Mouse (Mus musculus) stomach, postnatal 0 days (tissue): Measurements from ENCODE around the gene Tmem108. TPM values are rescaled to one million over a fixed set of nuclear protein-coding genes. Genes with fewer than 3 reads are reported as not detected.

Experiments
- ATAC-seq: fragments of 200-750 bp; cut with Nextera tagmentation; 2 replicates; pipeline ENCODE4 v1.8.0; 2017; ENCODE audit not compliant: low FRiP score, low TSS enrichment
- DNase-seq: peaks from one replicate; pipeline ENCODE4 v3.0.0-alpha.2; 2016; ENCODE audit warnings: low spot score
- H3K27ac ChIP-seq: fragments of 300-500 bp; sonication (generic); replicated peaks from 2 replicates; pipeline ENCODE4 v1.5.1; 2014; ENCODE audit warnings: mild to moderate bottlenecking, control low read depth
- H3K27me3 ChIP-seq: fragments of 300-500 bp; sonication (generic); 2 replicates; pipeline ENCODE4 v1.6.1; 2014; ENCODE audit warnings: low read length; ENCODE audit not compliant: control insufficient read depth, insufficient read depth
- H3K36me3 ChIP-seq: fragments of 300-500 bp; sonication (generic); 2 replicates; pipeline ENCODE4 v1.6.1; 2014; ENCODE audit warnings: low read length, mixed read lengths; ENCODE audit not compliant: control insufficient read depth, insufficient read depth
- H3K4me1 ChIP-seq: fragments of 300-500 bp; sonication (generic); replicated peaks from 2 replicates; pipeline ENCODE4 v1.6.1; 2014; ENCODE audit warnings: antibody characterized with exemption; ENCODE audit not compliant: control insufficient read depth, insufficient read depth
- H3K4me2 ChIP-seq: fragments of 300-500 bp; sonication (generic); replicated peaks from 2 replicates; pipeline ENCODE4 v1.6.1; 2014; ENCODE audit warnings: low read depth, mild to moderate bottlenecking, control low read depth, moderate library complexity
- H3K4me3 ChIP-seq: fragments of 300-500 bp; sonication (generic); 2 replicates; pipeline ENCODE4 v1.5.1; 2014; ENCODE audit warnings: low read depth, low read length, control low read depth
- H3K9ac ChIP-seq: fragments of 300-500 bp; sonication (generic); 2 replicates; pipeline ENCODE4 v1.6.1; 2014; ENCODE audit warnings: mild to moderate bottlenecking, low read length, control low read depth, mixed read lengths
- H3K9me3 ChIP-seq: fragments of 300-500 bp; sonication (generic); 2 replicates; pipeline ENCODE4 v1.6.1; 2016; ENCODE audit warnings: low read length; ENCODE audit not compliant: control insufficient read depth
- CTCF ChIP-seq: IDR thresholded peaks from 2 replicates; pipeline ENCODE4 v1.5.1; 2016; ENCODE audit warnings: antibody characterized with exemption, low read depth, mild to moderate bottlenecking, moderate library complexity
- EP300 ChIP-seq: optimal IDR thresholded peaks from 2 replicates; pipeline ENCODE3; 2016; ENCODE audit warnings: antibody characterized with exemption
- WGBS: fragments of 180-500 bp; shearing (Covaris S2); extraction: QIAGEN DNeasy Blood & Tissue Kit; methylation state at CpG from one replicate; pipeline ENCODE4 v1.1.7; 2014; 5-methylcytosine and 5-hydroxymethylcytosine counted together
- polyA plus RNA-seq: library from polyadenylated mRNA; unstranded; fragments of >200 nt; fragmentation: Nextera tagmentation; extraction: Ambion mirVana; gene quantifications from 2 replicates; pipeline ENCODE4 v1.2.1, GENCODE M21; 2015

The Tmem108 gene
- 4.2 and 4.7 TPM in 2 replicates for polyA plus RNA-seq

DNA sequence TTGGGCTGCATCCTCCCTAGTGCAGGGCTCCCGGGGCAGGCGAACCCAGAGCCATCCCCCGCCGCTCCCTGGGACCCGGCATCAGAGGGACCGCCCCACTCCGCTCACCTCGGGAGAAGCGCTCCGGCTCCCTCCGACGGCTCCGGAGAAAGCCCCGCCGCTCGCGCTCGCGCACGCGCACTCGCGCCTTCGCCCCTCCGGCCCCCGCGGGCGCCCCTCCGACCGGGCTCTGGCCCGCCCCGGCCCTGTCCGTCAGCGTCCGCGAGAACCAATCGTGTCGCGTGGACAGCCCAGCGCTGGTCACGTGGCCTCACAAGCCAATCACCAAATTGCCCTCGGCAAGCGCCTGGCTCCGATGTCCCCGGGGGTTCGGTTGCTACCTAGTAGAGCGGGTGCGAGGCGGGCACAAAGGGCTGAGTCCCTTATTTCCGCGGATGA, at the start of gene Tmem108:
Gene Tmem108 (minus strand): TSS at position 191 of the 438 bp plus-strand sequence.
- Histone ChIP-seq H3K9ac (peak within 1 kb of the TSS; percentile 52), H3K4me1 (no peaks in the 10 kb centered on the region; the same call in 1 of the 2 replicates), H3K27ac (no peak within 1 kb of the TSS), H3K27me3 (peaks cover 2% of the 10 kb centered on the region; the same call in 1 of the 2 replicates), H3K4me3 (peak within 1 kb of the TSS; percentile 55), H3K4me2 (peak within 1 kb of the TSS; percentile 86), H3K36me3 (no peaks in the 10 kb centered on the region), H3K9me3 (no peaks in the 10 kb centered on the region)
- ATAC-seq (peak; percentile 95), DNase-seq (peak; percentile 84)
- under 1% methylated on average over 45 of the region's 51 CpGs for WGBS
- TF ChIP-seq CTCF (no peak), EP300 (no peak)

DNA sequence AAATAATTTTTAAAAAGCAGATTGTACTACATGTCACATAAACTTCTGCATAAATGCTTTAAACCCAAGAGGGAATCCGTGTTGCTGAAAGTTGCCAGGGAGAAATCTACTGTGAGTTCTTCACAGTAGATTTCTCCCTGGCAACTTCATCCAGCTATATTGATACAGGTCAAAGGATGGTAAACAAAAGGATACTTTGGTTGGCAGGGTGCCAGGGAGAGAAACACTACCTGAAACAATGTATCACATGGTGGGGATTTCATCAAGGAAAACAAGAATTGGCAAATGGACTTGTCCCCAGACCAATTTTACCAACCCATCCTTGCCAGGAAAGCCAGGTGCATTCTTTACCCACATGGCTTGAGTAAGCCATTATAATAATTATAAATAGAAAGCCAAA, 27.4 kb upstream of the Tmem108 start:
- no peak for TF ChIP-seq EP300
- TF ChIP-seq CTCF, result no peak
- no peak overlapping the region for H3K27ac ChIP-seq
- 56% methylated on average over 1 of the region's 1 CpGs for WGBS

DNA sequence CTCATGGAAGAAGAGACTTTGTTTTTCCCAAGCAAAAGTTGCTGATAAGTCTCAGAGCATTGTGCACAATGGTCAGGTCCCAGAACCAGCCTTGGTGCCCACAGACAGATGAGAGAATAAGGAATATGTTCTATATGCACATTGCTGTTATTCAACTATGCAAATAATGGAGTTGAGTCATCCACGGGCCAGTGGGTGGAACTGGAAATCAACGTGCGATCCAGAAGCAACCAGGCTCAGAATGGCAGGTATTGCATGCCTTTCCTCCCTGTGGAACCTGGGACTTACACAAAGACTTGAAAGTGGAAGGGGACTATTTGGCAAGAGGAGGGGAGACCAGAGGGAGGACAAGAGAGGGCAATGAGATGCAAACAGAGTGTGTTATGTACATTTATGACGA, 22.5 kb upstream of the Tmem108 start:
- no peaks in the 10 kb centered on the region for H3K36me3 ChIP-seq
- WGBS, result 61% methylated on average over 4 of the region's 4 CpGs
- DNase-seq (no peak), ATAC-seq (no peak)
- H3K4me2 ChIP-seq, result no peak overlapping the region
- H3K27ac ChIP-seq, result no peak overlapping the region
- no peak overlapping the region for H3K4me3 ChIP-seq
- H3K4me1 ChIP-seq, result no peaks in the 10 kb centered on the region
- TF ChIP-seq EP300 (no peak), CTCF (no peak)
- H3K9me3 ChIP-seq, result no peaks in the 10 kb centered on the region
- H3K27me3 ChIP-seq, result no peaks in the 10 kb centered on the region
- H3K9ac ChIP-seq, result no peak overlapping the region

More for the DNA sequence above, 27.4 kb upstream of the Tmem108 start:
- no peak for DNase-seq
- ATAC-seq, result no peak
- Histone ChIP-seq H3K4me3 (no peak overlapping the region), H3K9ac (no peak overlapping the region), H3K36me3 (no peaks in the 10 kb centered on the region), H3K4me1 (no peaks in the 10 kb centered on the region), H3K27me3 (no peaks in the 10 kb centered on the region), H3K4me2 (no peak overlapping the region), H3K9me3 (no peaks in the 10 kb centered on the region)

DNA sequence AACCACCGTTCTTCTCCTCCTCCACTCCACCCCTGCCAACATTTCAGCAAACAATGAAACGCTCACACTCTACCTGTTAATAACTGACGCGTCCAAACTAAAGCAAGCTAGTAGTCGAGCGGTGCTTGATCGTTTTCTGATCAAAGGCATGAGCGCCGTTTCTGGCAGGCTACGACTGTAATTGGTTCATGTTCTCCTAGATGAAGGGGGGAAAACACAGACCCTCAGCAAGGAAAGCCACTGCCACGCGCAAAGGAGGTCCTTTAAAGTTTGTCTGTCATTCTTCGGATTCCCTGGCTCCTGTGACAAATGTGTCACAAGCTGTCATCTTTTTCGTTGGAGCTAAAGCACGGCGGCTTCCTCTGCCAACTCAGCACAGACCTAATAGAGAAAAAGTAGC, 21.6 kb upstream of the Tmem108 start:
- H3K9me3 ChIP-seq, result no peaks in the 10 kb centered on the region
- no peak overlapping the region for H3K4me3 ChIP-seq
- no peak overlapping the region for H3K27ac ChIP-seq
- WGBS, result 56% methylated on average over 16 of the region's 16 CpGs
- DNase-seq, result no peak
- no peaks in the 10 kb centered on the region for H3K4me1 ChIP-seq
- no peak overlapping the region for H3K4me2 ChIP-seq
- no peak for ATAC-seq
- H3K36me3 ChIP-seq, result no peaks in the 10 kb centered on the region
- H3K27me3 ChIP-seq, result no peaks in the 10 kb centered on the region
- H3K9ac ChIP-seq, result no peak overlapping the region
- no peak for TF ChIP-seq CTCF

DNA sequence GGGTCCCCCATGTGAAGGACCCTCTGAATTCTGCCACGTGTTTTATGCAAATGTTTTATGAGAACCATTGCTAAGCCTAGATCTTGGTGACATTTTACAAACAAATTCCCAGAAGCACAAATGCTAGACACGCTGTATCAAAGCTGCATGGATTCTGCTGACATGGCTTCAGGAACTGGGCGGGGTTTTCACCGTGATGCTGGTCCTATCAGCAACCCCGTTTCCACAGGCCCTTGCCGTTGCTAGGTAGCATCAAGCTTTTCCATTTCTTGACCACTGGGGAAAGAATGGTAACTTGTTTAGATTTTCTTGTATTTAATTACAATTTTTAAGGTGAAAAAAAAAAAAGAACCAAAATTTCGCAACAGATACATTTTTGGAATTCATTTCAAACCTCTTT, 20.7 kb upstream of the Tmem108 start:
- no peak overlapping the region for H3K9ac ChIP-seq
- H3K27ac ChIP-seq, result no peak overlapping the region
- DNase-seq, result no peak
- ATAC-seq, result no peak
- H3K9me3 ChIP-seq, result no peaks in the 10 kb centered on the region
- no peak overlapping the region for H3K4me3 ChIP-seq
- H3K36me3 ChIP-seq, result no peaks in the 10 kb centered on the region
- no peaks in the 10 kb centered on the region for H3K27me3 ChIP-seq
- H3K4me1 ChIP-seq, result no peaks in the 10 kb centered on the region
- H3K4me2 ChIP-seq, result no peak overlapping the region
- WGBS, result 74% methylated on average over 7 of the region's 7 CpGs
- TF ChIP-seq CTCF, result no peak

DNA sequence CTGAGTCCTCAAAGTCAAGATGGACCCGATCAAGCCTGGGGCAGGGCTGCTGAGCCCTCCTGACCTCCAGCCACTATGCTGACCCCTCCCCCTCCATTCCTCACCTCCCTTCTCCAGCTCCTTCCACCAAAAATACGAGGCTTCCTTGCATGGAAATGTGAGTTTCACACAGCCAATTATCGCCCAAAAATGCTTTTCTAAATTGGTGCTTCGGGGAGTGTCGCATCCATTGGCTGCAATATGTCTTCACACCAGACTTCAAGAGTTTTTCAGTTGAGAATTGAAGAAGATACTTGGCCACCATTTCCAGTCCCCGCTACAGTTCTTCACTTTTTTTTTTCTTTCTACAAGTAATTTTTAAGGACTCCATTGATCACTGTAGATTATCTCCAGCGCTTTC, 19.8 kb upstream of the Tmem108 start:
- ATAC-seq, result no peak
- no peaks in the 10 kb centered on the region for H3K4me1 ChIP-seq
- no peaks in the 10 kb centered on the region for H3K9me3 ChIP-seq
- WGBS, result 74% methylated on average over 7 of the region's 7 CpGs
- no peak for DNase-seq
- no peaks in the 10 kb centered on the region for H3K27me3 ChIP-seq
- no peak for TF ChIP-seq EP300
- TF ChIP-seq CTCF, result no peak
- H3K9ac ChIP-seq, result no peak overlapping the region
- no peaks in the 10 kb centered on the region for H3K36me3 ChIP-seq
- H3K4me3 ChIP-seq, result no peak overlapping the region
- H3K4me2 ChIP-seq, result no peak overlapping the region
- H3K27ac ChIP-seq, result no peak overlapping the region
